Mouse (Mus musculus) stomach, adult 2 months (tissue): ENCODE results near the gene Krtap5-3. TPM values are rescaled to one million over a fixed set of nuclear protein-coding genes. Genes with fewer than 3 reads are reported as not detected.

ENCODE experiments used
- polyA plus RNA-seq: library from polyadenylated mRNA; depleted of rRNA; stranded (reverse); fragments of >200 nt; gene quantifications from 2 replicates; pipeline ENCODE4 v1.2.3, GENCODE M21; 2012; rRNA removed

The Krtap5-3 gene
- polyA plus RNA-seq, result not detected in 2 replicates

DNA sequence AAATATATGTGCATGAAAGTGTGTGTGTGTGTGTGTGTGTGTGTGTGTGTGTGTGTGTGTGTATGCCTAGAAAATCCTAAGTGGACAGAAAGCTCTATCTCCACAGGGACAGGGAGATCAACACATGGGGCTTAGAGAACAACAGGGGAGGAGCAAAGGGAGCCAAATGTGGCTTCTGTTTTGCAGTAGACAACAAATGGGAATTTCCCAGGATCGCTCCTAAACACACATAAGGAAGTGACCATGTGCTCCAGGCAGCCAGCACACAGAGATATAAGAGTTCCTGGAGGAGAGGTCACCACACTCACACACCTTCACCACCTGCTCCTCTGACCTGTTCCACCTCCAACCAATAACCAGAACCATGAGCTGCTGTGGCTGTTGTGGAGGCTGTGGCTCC lies at the start of gene Krtap5-3:
Gene Krtap5-3, plus strand, starts transcription at position 301 of the 400 bp plus-strand sequence.

DNA sequence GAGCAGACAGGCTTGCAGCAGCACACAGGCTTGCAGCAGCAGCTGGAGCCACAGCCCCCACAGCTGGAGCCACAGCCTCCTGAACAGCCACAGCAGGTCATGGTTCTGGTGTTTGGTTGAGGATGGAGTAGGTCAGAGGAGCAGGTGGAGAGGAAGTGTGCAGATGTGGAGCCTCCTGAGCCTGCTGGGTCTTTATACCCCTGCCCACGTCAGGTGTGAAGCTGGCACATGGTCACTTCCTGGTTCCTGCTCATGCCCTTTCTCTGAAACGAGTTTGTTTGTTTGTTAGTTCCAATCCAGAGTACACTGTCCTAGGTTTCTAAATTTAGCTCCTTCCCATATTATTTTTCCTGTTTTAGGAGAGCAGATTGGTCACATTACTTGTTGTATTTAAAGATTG lies 44.2 kb upstream of the Krtap5-3 start, which contains the start of gene Gm29735:
Gene Gm29735, minus strand, starts transcription at position 101 of the 400 bp plus-strand sequence.

DNA sequence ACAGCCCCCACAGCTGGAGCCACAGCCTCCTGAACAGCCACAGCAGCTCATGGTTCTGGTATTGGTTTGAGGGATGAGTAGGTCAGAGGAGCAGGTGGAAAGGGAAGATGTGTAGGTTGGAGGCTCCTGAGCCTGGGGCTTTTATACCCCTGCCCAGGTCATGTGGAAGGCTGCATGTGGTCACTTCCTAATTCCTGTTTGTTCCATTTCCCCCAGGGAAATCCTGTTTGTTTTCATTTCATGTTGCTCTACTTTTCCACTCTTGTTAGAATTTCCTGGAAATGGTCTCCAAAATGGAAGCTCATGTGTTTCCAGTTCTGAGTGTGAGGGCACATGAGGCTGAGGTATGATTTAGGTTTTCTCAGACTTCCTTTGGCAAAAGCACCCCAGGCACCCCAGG lies 35.5 kb upstream of the Krtap5-3 start, which contains the start of gene Gm4553:
Gene Gm4553, minus strand, starts transcription at position 101 of the 400 bp plus-strand sequence.

DNA sequence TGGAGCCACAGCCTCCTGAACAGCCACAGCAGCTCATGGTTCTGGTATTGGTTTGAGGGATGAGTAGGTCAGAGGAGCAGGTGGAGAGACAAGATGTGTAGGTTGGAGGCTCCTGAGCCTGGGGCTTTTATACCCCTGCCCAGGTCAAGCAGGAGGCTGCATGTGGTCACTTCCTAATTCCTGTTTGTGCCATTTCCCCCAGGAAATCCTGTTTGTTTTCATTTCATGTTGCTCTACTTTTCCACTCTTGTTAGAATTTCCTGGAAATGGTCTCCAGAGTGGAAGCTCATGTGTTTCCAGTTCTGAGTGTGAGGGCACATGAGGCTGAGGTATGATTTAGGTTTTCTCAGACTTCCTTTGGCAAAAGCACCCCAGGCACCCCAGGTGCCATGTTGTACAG lies 25.3 kb upstream of the Krtap5-3 start, which contains the start of gene Krtap5-2:
Gene Krtap5-2, minus strand, starts transcription at position 101 of the 400 bp plus-strand sequence.

DNA sequence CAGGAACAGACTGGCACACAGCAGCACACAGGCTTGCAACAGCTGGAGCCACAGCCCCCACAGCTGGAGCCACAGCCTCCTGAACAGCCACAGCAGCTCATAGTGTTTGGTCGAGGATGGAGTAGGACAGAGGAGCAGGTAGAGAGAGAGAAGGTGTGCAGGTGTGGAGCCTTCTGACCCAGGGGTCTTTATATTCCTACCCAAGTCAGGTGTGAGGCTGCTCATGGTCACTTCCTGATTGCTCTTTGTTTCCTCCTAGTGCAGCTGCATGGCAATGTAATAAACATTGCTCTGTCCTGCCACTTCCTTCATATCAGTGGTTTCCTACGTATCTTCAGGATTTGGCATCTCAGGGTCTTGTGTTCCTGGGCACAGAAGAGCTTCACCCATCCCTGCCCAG lies 10.9 kb upstream of the Krtap5-3 start, which contains the start of gene Gm10153:
Gene Gm10153, minus strand, starts transcription at position 101 of the 400 bp plus-strand sequence.

DNA sequence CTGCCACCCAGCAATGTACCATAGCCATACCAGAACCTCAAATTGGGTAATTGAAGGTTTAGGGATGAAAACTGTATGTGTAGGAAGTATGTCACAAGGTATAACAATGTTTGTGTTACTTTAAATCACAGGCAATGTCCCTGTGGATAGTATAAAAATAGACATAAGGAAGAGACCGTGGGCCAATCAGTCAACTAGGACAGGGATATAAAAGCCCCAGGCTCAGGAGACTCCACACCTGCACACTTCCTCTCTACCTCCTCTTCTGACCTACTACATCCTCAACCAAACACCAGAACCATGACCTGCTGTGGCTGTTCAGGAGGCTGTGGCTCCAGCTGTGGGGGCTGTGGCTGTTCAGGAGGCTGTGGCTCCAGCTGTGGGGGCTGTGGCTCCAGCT lies 10.4 kb downstream of the Krtap5-3 start, which contains the start of gene Gm7579:
Gene Gm7579, plus strand, starts transcription at position 301 of the 400 bp plus-strand sequence.

DNA sequence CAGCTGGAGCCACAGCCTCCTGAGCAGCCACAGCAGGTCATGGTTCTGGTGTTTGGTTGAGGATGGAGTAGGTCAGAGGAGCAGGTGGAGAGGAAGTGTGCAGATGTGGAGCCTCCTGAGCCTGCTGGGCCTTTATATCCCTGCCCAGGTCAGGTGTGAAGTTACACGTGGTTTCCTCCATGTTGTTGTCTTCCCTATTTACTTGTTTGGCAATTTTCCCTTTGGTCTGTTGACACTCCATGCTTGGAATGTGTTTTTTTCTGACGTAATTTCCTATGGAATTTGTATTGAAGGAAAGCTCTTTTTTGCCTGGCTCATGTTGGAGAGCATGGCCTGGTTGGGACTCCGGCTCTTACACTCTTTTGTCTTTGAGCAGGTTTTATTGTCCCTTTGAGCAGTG lies 28.7 kb downstream of the Krtap5-3 start, which contains the start of gene Krtap5-5:
Gene Krtap5-5, minus strand, starts transcription at position 101 of the 400 bp plus-strand sequence.

DNA sequence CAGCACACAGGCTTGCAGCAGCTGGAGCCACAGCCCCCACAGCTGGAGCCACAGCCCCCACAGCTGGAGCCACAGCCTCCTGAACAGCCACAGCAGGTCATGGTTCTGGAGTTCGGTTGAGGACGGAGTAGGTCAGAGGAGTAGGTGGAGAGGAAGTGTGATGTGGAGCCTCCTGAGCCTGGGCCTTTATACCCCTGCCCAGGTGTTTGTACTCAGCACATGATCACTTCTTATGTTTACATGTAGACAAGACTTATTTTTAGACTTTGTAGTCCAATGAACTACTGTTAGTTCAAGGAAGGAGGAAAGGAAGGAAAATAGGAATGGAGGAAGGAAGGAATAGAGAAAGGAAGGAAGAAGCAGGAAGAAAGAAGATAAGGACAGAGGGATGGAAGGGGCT lies 39.8 kb downstream of the Krtap5-3 start, which contains the start of gene Gm40460:
Gene Gm40460, minus strand, starts transcription at position 101 of the 400 bp plus-strand sequence.

Other genes starting within 250 kb of the Krtap5-3 start
- gene Mob2, start 140.3 kb upstream of the Krtap5-3 start, polyA plus RNA-seq, result 27.5 and 29.5 TPM in 2 replicates
- 3.0 and 6.7 TPM in 2 replicates for gene Dusp8, start 105.5 kb upstream of the Krtap5-3 start, polyA plus RNA-seq
- not detected in 2 replicates for gene Gm45618, start 80.6 kb upstream of the Krtap5-3 start, polyA plus RNA-seq
- gene Gm39115, start 65.3 kb upstream of the Krtap5-3 start, polyA plus RNA-seq, result not detected in 2 replicates
- not detected in 2 replicates for gene Gm45337, start 56.8 kb upstream of the Krtap5-3 start, polyA plus RNA-seq
- not detected in 2 replicates for gene Gm29735, start 44.3 kb upstream of the Krtap5-3 start, polyA plus RNA-seq
- gene Gm4553, start 35.6 kb upstream of the Krtap5-3 start, polyA plus RNA-seq, result not detected in 2 replicates
- not detected in 2 replicates for gene Krtap5-2, start 25.4 kb upstream of the Krtap5-3 start, polyA plus RNA-seq
- gene Gm10153, start 11.0 kb upstream of the Krtap5-3 start, polyA plus RNA-seq, result not detected in 2 replicates
- not detected in 2 replicates for gene Gm7579, start 10.5 kb downstream of the Krtap5-3 start, polyA plus RNA-seq
- not detected in 2 replicates for gene Krtap5-5, start 28.6 kb downstream of the Krtap5-3 start, polyA plus RNA-seq
- gene Gm40460, start 39.7 kb downstream of the Krtap5-3 start, polyA plus RNA-seq, result not detected in 2 replicates
- not detected in 2 replicates for gene Gm2431, start 57.0 kb downstream of the Krtap5-3 start, polyA plus RNA-seq
- not detected in 2 replicates for gene Gm4559, start 73.0 kb downstream of the Krtap5-3 start, polyA plus RNA-seq
- gene Krtap5-1, start 95.8 kb downstream of the Krtap5-3 start, polyA plus RNA-seq, result not detected in 2 replicates
- gene Krtap5-4, start 102.2 kb downstream of the Krtap5-3 start, polyA plus RNA-seq, result not detected in 2 replicates
- gene Ifitm10, start 172.4 kb downstream of the Krtap5-3 start, polyA plus RNA-seq, result 22.3 and 31.2 TPM in 2 replicates
- not detected in 2 replicates for gene Gm49369, start 181.3 kb downstream of the Krtap5-3 start, polyA plus RNA-seq
- gene Ctsd, start 186.7 kb downstream of the Krtap5-3 start, polyA plus RNA-seq, result 387 and 475 TPM in 2 replicates
- 608 and 659 TPM in 2 replicates for gene Syt8, start 233.5 kb downstream of the Krtap5-3 start, polyA plus RNA-seq
- 22.6 and 28.4 TPM in 2 replicates for gene Tnni2, start 240.4 kb downstream of the Krtap5-3 start, polyA plus RNA-seq